Mouse (Mus musculus) neural tube, embryonic 12.5 days (tissue): ENCODE results near the gene Ctnna2. TPM values are rescaled to one million over a fixed set of nuclear protein-coding genes. Genes with fewer than 3 reads are reported as not detected.

Experiments used
- ATAC-seq: fragments of 200-750 bp; cut with Nextera tagmentation; 2 replicates; pipeline ENCODE4 v1.8.0; 2017; ENCODE audit warnings: low read depth, mild to moderate bottlenecking, moderate TSS enrichment, moderate library complexity; ENCODE audit not compliant: low FRiP score
- H3K27ac ChIP-seq: fragments of 300-500 bp; sonication (generic); 2 replicates; pipeline ENCODE4 v1.5.1; 2016
- H3K27me3 ChIP-seq: fragments of 300-500 bp; sonication (generic); replicated peaks from 2 replicates; pipeline ENCODE4 v1.6.1; 2016; ENCODE audit warnings: mild to moderate bottlenecking
- H3K36me3 ChIP-seq: fragments of 300-500 bp; sonication (generic); 2 replicates; pipeline ENCODE4 v1.6.1; 2016; ENCODE audit warnings: mild to moderate bottlenecking
- H3K4me1 ChIP-seq: fragments of 300-500 bp; sonication (generic); 2 replicates; pipeline ENCODE4 v1.6.1; 2016
- H3K4me2 ChIP-seq: fragments of 300-500 bp; sonication (generic); replicated peaks from 2 replicates; pipeline ENCODE4 v1.6.1; 2016; ENCODE audit warnings: mild to moderate bottlenecking
- H3K4me3 ChIP-seq: fragments of 300-500 bp; sonication (generic); 2 replicates; pipeline ENCODE4 v1.5.1; 2016
- H3K9ac ChIP-seq: fragments of 300-500 bp; sonication (generic); 2 replicates; pipeline ENCODE4 v1.6.1; 2016; ENCODE audit warnings: mild to moderate bottlenecking
- H3K9me3 ChIP-seq: fragments of 300-500 bp; sonication (generic); 2 replicates; pipeline ENCODE4 v1.6.1; 2016; ENCODE audit warnings: mild to moderate bottlenecking
- WGBS: fragments of 180-500 bp; shearing (Covaris S2); methylation state at CpG from one replicate; pipeline ENCODE4 v1.1.7; 2016; 5-methylcytosine and 5-hydroxymethylcytosine counted together
- polyA plus RNA-seq: library from polyadenylated mRNA; unstranded; fragments of >200 nt; fragmentation: Nextera tagmentation; extraction: Ambion mirVana; gene quantifications from 2 replicates; pipeline ENCODE4 v1.2.1, GENCODE M21; 2016

The Ctnna2 gene
- polyA plus RNA-seq, 1 experiment from 2014 or later, result 85.1 TPM

- Histone ChIP-seq H3K9me3 (no peaks in the 10 kb centered on the region), H3K4me2 (no peak overlapping the region), H3K27me3 (no peaks in the 10 kb centered on the region), H3K4me1 (no peaks in the 10 kb centered on the region), H3K27ac (no peak overlapping the region), H3K36me3 (no peaks in the 10 kb centered on the region), H3K9ac (no peak overlapping the region), H3K4me3 (no peak overlapping the region)
- no peak for ATAC-seq
- WGBS, result 64% methylated on average over 6 of the region's 6 CpGs
Observed at GRCm38 (mm10) chr6:77291415-77291814, 688.1 kb downstream of the Ctnna2 start.

DNA sequence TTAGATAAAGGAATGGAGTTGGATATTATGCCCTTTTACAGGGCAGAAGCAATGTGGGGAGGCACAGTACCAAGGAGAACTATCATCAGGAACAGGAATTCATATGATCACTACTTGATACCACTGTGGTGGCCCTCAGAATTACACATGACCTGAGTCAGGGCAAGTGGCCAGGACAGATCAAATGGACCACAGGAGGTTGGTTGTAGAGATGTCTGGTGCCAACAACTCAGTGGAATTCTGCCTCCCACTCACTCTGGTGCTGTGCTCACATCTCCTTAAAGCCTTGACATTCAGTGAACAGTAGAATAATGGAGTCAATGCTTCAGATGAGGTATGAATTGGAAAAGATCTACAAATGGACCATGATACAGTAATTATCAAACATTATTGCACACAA is 691.1 kb downstream of the Ctnna2 start:
- Histone ChIP-seq H3K9ac (no peak overlapping the region), H3K4me3 (no peak overlapping the region), H3K36me3 (no peaks in the 10 kb centered on the region), H3K4me2 (no peak overlapping the region), H3K27me3 (no peaks in the 10 kb centered on the region), H3K4me1 (no peaks in the 10 kb centered on the region), H3K27ac (no peak overlapping the region), H3K9me3 (no peaks in the 10 kb centered on the region)
- ATAC-seq, result no peak

DNA sequence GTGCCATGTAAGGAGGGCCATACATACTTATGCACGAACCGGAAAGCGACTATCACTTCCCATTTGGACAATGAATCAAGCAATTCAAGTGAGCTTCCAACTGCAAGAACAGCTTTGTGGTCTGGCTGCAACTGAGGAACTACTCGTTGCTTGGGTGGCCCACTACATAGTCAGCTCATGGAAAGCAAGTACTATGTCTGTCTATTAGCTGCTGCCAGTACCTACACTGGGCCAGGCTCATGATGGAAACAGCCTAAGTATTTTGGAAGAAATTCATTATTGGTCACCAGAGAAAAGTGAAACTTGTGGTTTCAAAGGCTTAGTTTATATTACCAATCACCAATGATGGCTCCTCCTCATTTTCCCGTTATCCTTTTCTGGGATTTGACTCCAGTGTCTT is 693.2 kb downstream of the Ctnna2 start:
- Histone ChIP-seq H3K4me1 (no peaks in the 10 kb centered on the region), H3K4me2 (no peak overlapping the region), H3K27me3 (no peaks in the 10 kb centered on the region), H3K27ac (no peak overlapping the region), H3K9ac (no peak overlapping the region), H3K4me3 (no peak overlapping the region), H3K9me3 (no peaks in the 10 kb centered on the region), H3K36me3 (no peaks in the 10 kb centered on the region)
- 84% methylated on average over 5 of the region's 5 CpGs for WGBS
- no peak for ATAC-seq

- no peak for ATAC-seq
- WGBS, result 79% methylated on average over 5 of the region's 5 CpGs
Observed at GRCm38 (mm10) chr6:77278794-77279193, 700.7 kb downstream of the Ctnna2 start.

GRCm38 (mm10) chr6:77265163-77265562 is 714.3 kb downstream of the Ctnna2 start:
- 87% methylated on average over 3 of the region's 3 CpGs for WGBS
- Histone ChIP-seq H3K4me3 (no peak overlapping the region), H3K27ac (no peak overlapping the region), H3K4me1 (no peaks in the 10 kb centered on the region), H3K36me3 (no peaks in the 10 kb centered on the region), H3K4me2 (no peak overlapping the region), H3K9ac (no peak overlapping the region), H3K9me3 (no peaks in the 10 kb centered on the region), H3K27me3 (no peaks in the 10 kb centered on the region)
- ATAC-seq, result no peak

More at GRCm38 (mm10) chr6:77278794-77279193, 700.7 kb downstream of the Ctnna2 start:
- H3K4me1 ChIP-seq, result no peaks in the 10 kb centered on the region
- no peaks in the 10 kb centered on the region for H3K36me3 ChIP-seq
- H3K4me2 ChIP-seq, result no peak overlapping the region
- no peak overlapping the region for H3K4me3 ChIP-seq
- no peaks in the 10 kb centered on the region for H3K27me3 ChIP-seq
- no peak overlapping the region for H3K9ac ChIP-seq
- no peaks in the 10 kb centered on the region for H3K9me3 ChIP-seq
- no peak overlapping the region for H3K27ac ChIP-seq

DNA sequence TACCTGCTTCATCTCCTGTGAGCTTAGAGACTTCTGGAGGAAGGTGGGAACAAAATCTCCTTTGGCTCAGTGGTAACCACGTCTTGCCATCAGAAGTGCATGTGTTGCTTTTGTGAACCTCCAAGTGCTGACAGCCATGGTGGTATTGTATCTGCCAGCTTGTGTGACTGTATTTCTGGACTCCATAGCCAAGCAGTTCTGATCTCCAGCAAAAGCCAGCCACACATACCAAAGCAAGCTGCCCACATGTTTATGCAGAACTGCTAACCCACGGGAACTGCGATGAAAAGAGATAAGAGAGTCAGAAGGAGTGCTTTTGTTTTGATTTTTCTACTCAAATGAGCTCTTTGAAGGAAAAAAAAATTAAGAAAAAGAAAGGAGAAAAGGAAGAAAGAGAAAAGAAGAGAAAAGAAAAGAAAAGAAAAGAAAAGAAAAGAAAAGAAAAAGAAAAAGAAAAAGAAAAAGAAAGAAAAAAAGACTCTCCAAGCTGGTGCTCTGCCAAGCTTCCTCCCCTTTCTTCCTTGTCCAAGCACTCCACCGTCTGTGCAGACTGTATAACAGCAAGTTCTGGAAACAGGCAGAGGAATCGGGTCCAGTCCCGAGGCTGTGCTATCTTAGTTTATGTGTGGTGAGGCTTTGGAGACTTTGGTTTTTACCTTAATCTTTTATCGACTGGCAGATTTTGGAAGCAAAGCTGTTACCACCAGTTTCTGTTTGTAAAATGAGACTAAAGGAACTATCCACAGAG is 722.0 kb downstream of the Ctnna2 start:
- H3K4me1 ChIP-seq, result no peaks in the 10 kb centered on the region
- H3K4me3 ChIP-seq, result no peak overlapping the region
- H3K36me3 ChIP-seq, result no peaks in the 10 kb centered on the region
- no peak overlapping the region for H3K9ac ChIP-seq
- H3K27me3 ChIP-seq, result no peaks in the 10 kb centered on the region
- no peak overlapping the region for H3K4me2 ChIP-seq
- 53% methylated on average over 7 of the region's 7 CpGs for WGBS
- H3K9me3 ChIP-seq, result no peaks in the 10 kb centered on the region
- ATAC-seq, result no peak
- H3K27ac ChIP-seq, result no peak overlapping the region

DNA sequence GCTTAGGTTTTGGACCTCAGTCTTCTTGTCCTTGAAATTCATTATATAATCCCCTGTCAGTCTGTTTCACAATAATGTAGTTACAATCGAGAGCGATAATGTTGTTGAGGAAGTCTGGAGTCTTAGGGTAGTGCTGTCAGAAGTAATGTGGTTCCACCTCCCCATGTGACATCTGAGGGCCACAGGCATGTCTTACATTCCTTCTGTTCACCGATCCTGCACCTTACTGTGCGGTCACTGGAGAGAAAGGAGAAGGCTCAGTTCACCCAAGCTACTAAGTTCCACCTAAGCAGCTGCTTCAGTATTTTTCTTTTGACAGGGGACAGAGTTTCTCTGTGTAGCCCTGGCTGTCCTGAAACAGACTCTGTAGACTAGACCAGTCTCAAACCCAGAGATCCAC is 723.2 kb downstream of the Ctnna2 start:
- Histone ChIP-seq H3K9me3 (no peaks in the 10 kb centered on the region), H3K27me3 (no peaks in the 10 kb centered on the region), H3K4me3 (no peak overlapping the region), H3K9ac (no peak overlapping the region), H3K36me3 (no peaks in the 10 kb centered on the region), H3K27ac (no peak overlapping the region), H3K4me1 (no peaks in the 10 kb centered on the region), H3K4me2 (no peak overlapping the region)
- ATAC-seq, result no peak
- WGBS, result 95% methylated on average over 4 of the region's 4 CpGs

- 77% methylated on average over 5 of the region's 5 CpGs for WGBS
- H3K9me3 ChIP-seq, result no peaks in the 10 kb centered on the region
Observed at GRCm38 (mm10) chr6:77253480-77253879, 726.0 kb downstream of the Ctnna2 start.

GRCm38 (mm10) chr6:77243541-77244231 is 735.8 kb downstream of the Ctnna2 start:
- no peaks in the 10 kb centered on the region for H3K9me3 ChIP-seq
- peak overlapping the region; percentile 94 for H3K4me2 ChIP-seq
- no peaks in the 10 kb centered on the region for H3K36me3 ChIP-seq
- peak; percentile 71 for ATAC-seq
- peak overlapping the region; percentile 54 for H3K4me3 ChIP-seq
- under 1% methylated on average over 43 of the region's 43 CpGs for WGBS
- peaks cover 12% of the 10 kb centered on the region for H3K27me3 ChIP-seq
- H3K9ac ChIP-seq, result peak overlapping the region; percentile 69
- peaks cover 16% of the 10 kb centered on the region for H3K4me1 ChIP-seq
- H3K27ac ChIP-seq, result peak overlapping the region; percentile 32; the same call in 1 of the 2 replicates

More at GRCm38 (mm10) chr6:77253480-77253879, 726.0 kb downstream of the Ctnna2 start:
- Histone ChIP-seq H3K27me3 (no peaks in the 10 kb centered on the region), H3K4me3 (no peak overlapping the region), H3K27ac (no peak overlapping the region), H3K9ac (no peak overlapping the region), H3K4me1 (no peaks in the 10 kb centered on the region), H3K36me3 (no peaks in the 10 kb centered on the region), H3K4me2 (no peak overlapping the region)
- ATAC-seq, result no peak

- Histone ChIP-seq H3K9me3 (no peaks in the 10 kb centered on the region), H3K9ac (peak within 1 kb of the TSS; percentile 69), H3K27ac (peak within 1 kb of the TSS; percentile 48), H3K36me3 (no peaks in the 10 kb centered on the region), H3K4me3 (peak within 1 kb of the TSS; percentile 54), H3K4me2 (peak within 1 kb of the TSS; percentile 94), H3K27me3 (peaks cover 12% of the 10 kb centered on the region), H3K4me1 (peaks cover 16% of the 10 kb centered on the region)
- WGBS, result under 1% methylated on average over 53 of the region's 53 CpGs
- ATAC-seq, result peak; percentile 91
Observed at GRCm38 (mm10) chr6:77242601-77243406, 736.7 kb downstream of the Ctnna2 start, which contains the start of gene Lrrtm1. Gene Lrrtm1 (plus strand): TSS chr6:77242689.

DNA sequence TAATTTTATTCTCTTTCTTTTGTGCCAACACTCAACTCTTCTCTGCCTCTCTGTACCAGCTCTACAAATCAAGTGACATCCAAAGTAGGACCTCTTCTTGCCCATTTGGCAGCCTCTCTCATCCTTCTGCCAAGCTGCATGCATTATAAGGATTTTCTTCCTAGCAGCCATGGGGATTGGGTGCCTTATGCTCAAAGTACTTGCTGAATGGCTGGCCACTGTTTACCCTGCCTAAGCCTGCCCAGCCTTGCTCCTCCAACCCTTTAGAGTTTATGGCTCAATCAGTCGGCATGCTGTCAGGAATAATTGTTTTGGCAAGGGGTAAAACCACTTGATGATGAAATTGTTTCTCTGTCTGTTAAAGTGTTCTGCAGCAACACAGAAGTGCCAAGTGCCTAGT is 739.1 kb downstream of the Ctnna2 start:
- WGBS, result 2% methylated on average over 1 of the region's 1 CpGs
- no peak overlapping the region for H3K27ac ChIP-seq
- no peak overlapping the region for H3K9ac ChIP-seq
- no peak overlapping the region for H3K4me3 ChIP-seq
- H3K4me2 ChIP-seq, result no peak overlapping the region
- H3K36me3 ChIP-seq, result no peaks in the 10 kb centered on the region
- ATAC-seq, result no peak
- H3K4me1 ChIP-seq, result peaks cover 16% of the 10 kb centered on the region
- no peaks in the 10 kb centered on the region for H3K9me3 ChIP-seq
- H3K27me3 ChIP-seq, result peaks cover 10% of the 10 kb centered on the region
